Mouse (Mus musculus) left cerebral cortex, adult 2 months (tissue): Measurements from ENCODE around the gene 7530416G11Rik. TPM values are rescaled to one million over a fixed set of nuclear protein-coding genes. Genes with fewer than 3 reads are reported as not detected.

Source experiments
- DNase-seq, 2 experiments: peaks; one replicate each; pipeline ENCODE4 v3.0.0; 2021 to 2022; ENCODE audit warnings: low spot score in 2 of 2, mixed read lengths in 1 of 2; ENCODE audit errors: extremely low spot score in 1 of 2
- H3K27ac ChIP-seq: fragments of 200-600 bp; 2 replicates; pipeline ENCODE4 v1.8.1; 2022
- H3K4me3 ChIP-seq: fragments of 200-600 bp; 2 replicates; pipeline ENCODE4 v1.8.1; 2022
- CTCF ChIP-seq: fragments of 200-600 bp; IDR thresholded peaks from 2 replicates; pipeline ENCODE4 v1.8.1; 2022; ENCODE audit warnings: antibody characterized with exemption, mild to moderate bottlenecking, moderate library complexity
- intact Hi-C: fragments of 180-260 bp; cut with DNase I; formaldehyde crosslinking; loops from one replicate; pipeline ENCODE4 v1.15.1; 2025
- total RNA-seq, 2 experiments: library from RNA; stranded (reverse); gene quantifications; 2 replicates each; pipeline ENCODE4 v1.2.3; 2021

Gene 7530416G11Rik
- total RNA-seq, 2 experiments from 2014 or later, result not detected

GRCm38 (mm10) chr15:85446652-85447051 is 56.4 kb downstream of the 7530416G11Rik start:
- no peak for DNase-seq
- TF ChIP-seq CTCF, result no peak
- intact Hi-C loops, result no loop called here
- H3K4me3 ChIP-seq, result no peak overlapping the region
- no peak overlapping the region for H3K27ac ChIP-seq

Other genes starting within 250 kb of the 7530416G11Rik start
- 100 to 1,000 TPM; 238 to 262 TPM for gene Atxn10, start 167.0 kb downstream of the 7530416G11Rik start, total RNA-seq
- 10 to 100 TPM; 33.8 to 35.5 TPM for gene Wnt7b, start 79.2 kb upstream of the 7530416G11Rik start, total RNA-seq
- 1 to 10 TPM; 3.6 TPM for gene Ppara, start 231.8 kb upstream of the 7530416G11Rik start, total RNA-seq